Mouse (Mus musculus) hindbrain, embryonic 15.5 days (tissue): ENCODE results near the gene Mau2. TPM values are rescaled to one million over a fixed set of nuclear protein-coding genes. Genes with fewer than 3 reads are reported as not detected.
"Not testable (repeated sequence)": the region's sequence is repeated elsewhere in the genome, so short reads cannot be mapped to it uniquely, and the experiment has no call there.

Experiments used
- ATAC-seq: fragments of 200-750 bp; cut with Nextera tagmentation; 2 replicates; pipeline ENCODE4 v1.8.0; 2017; ENCODE audit warnings: low read depth, moderate number of reproducible peaks, moderate TSS enrichment; ENCODE audit not compliant: low FRiP score
- H3K27ac ChIP-seq: fragments of 300-500 bp; sonication (generic); replicated peaks from 2 replicates; pipeline ENCODE4 v1.5.1; 2015; ENCODE audit warnings: mild to moderate bottlenecking, inconsistent platforms
- H3K27me3 ChIP-seq: fragments of 300-500 bp; sonication (generic); 2 replicates; pipeline ENCODE4 v1.6.1; 2015; ENCODE audit warnings: control low read depth, inconsistent platforms
- H3K36me3 ChIP-seq: fragments of 300-500 bp; sonication (generic); 2 replicates; pipeline ENCODE4 v1.6.1; 2015; ENCODE audit warnings: control low read depth, inconsistent platforms
- H3K4me1 ChIP-seq: fragments of 300-500 bp; sonication (generic); replicated peaks from 2 replicates; pipeline ENCODE4 v1.6.1; 2015; ENCODE audit warnings: control low read depth, inconsistent platforms
- H3K4me2 ChIP-seq: fragments of 300-500 bp; sonication (generic); 2 replicates; pipeline ENCODE4 v1.6.1; 2015; ENCODE audit warnings: moderate library complexity, mild to moderate bottlenecking, inconsistent platforms
- H3K4me3 ChIP-seq: fragments of 300-500 bp; sonication (generic); 2 replicates; pipeline ENCODE4 v1.5.1; 2015; ENCODE audit warnings: mild to moderate bottlenecking, inconsistent platforms
- H3K9ac ChIP-seq: fragments of 300-500 bp; sonication (generic); 2 replicates; pipeline ENCODE4 v1.6.1; 2015; ENCODE audit warnings: inconsistent platforms
- H3K9me3 ChIP-seq: fragments of 300-500 bp; sonication (generic); 2 replicates; pipeline ENCODE4 v1.6.1; 2016; ENCODE audit warnings: control low read depth, inconsistent platforms
- WGBS: fragments of 180-500 bp; shearing (Covaris S2); methylation state at CpG from one replicate; pipeline ENCODE4 v1.1.7; 2015; 5-methylcytosine and 5-hydroxymethylcytosine counted together
- polyA plus RNA-seq: library from polyadenylated mRNA; unstranded; fragments of >200 nt; fragmentation: Nextera tagmentation; extraction: Ambion mirVana; gene quantifications from 2 replicates; pipeline ENCODE4 v1.2.1, GENCODE M21; 2015

The Mau2 gene
- polyA plus RNA-seq, 1 experiment from 2014 or later = 72.2 TPM

- Histone ChIP-seq H3K27me3 (no peaks in the 10 kb centered on the region), H3K36me3 (peaks cover 35% of the 10 kb centered on the region), H3K4me2 (0 out of 2 replicates have a peak within 1 kb of the TSS, but pooled peaks have one; percentile 15), H3K9ac (no peak within 1 kb of the TSS), H3K27ac (no peak within 1 kb of the TSS), H3K4me1 (0 out of 2 replicates have a peak, but pooled peaks cover 4% of the 10 kb centered on the region), H3K4me3 (no peak within 1 kb of the TSS), H3K9me3 (no peaks in the 10 kb centered on the region)
- WGBS = 15% methylated on average over 18 of the region's 27 CpGs
- peak; percentile 35; the same call in 1 of the 2 replicates for ATAC-seq
Observed at GRCm38 (mm10) chr8:70072441-70073069, 30.0 kb upstream of the Mau2 start, which contains the start of gene Tm6sf2. Gene Tm6sf2, plus strand, starts transcription at chr8:70072924.

- Histone ChIP-seq H3K9me3 (no peaks in the 10 kb centered on the region), H3K36me3 (peaks cover 39% of the 10 kb centered on the region), H3K4me1 (0 out of 2 replicates have a peak, but pooled peaks cover 4% of the 10 kb centered on the region), H3K4me3 (no peak overlapping the region), H3K9ac (no peak overlapping the region), H3K27ac (no peak overlapping the region), H3K27me3 (no peaks in the 10 kb centered on the region), H3K4me2 (no peak overlapping the region)
- no peak for ATAC-seq
- 86% methylated on average over 2 of the region's 2 CpGs for WGBS
Observed at GRCm38 (mm10) chr8:70071836-70072440, 29.4 kb upstream of the Mau2 start.

GRCm38 (mm10) chr8:70057721-70058120, 15.2 kb upstream of the Mau2 start:
- Histone ChIP-seq H3K27me3 (no peaks in the 10 kb centered on the region), H3K9ac (no peak overlapping the region), H3K9me3 (no peaks in the 10 kb centered on the region), H3K4me2 (no peak overlapping the region), H3K4me1 (no peaks in the 10 kb centered on the region), H3K27ac (no peak overlapping the region), H3K36me3 (peaks cover 85% of the 10 kb centered on the region), H3K4me3 (no peak overlapping the region)
- ATAC-seq = no peak
- 75% methylated on average over 1 of the region's 1 CpGs for WGBS

- H3K36me3 ChIP-seq = peaks cover 54% of the 10 kb centered on the region
- WGBS = 90% methylated on average over 5 of the region's 5 CpGs
Observed at GRCm38 (mm10) chr8:70050434-70050833, 7.9 kb upstream of the Mau2 start.

GRCm38 (mm10) chr8:70049662-70050061, 7.1 kb upstream of the Mau2 start:
- no peaks in the 10 kb centered on the region for H3K27me3 ChIP-seq
- H3K27ac ChIP-seq = no peak overlapping the region
- no peaks in the 10 kb centered on the region for H3K9me3 ChIP-seq
- H3K36me3 ChIP-seq = peaks cover 47% of the 10 kb centered on the region
- no peak overlapping the region for H3K4me3 ChIP-seq
- H3K4me1 ChIP-seq = peaks cover 5% of the 10 kb centered on the region
- ATAC-seq = no peak
- H3K9ac ChIP-seq = no peak overlapping the region
- H3K4me2 ChIP-seq = no peak overlapping the region

More at GRCm38 (mm10) chr8:70050434-70050833, 7.9 kb upstream of the Mau2 start:
- ATAC-seq, H3K9ac ChIP-seq, H3K27ac ChIP-seq, H3K9me3 ChIP-seq, H3K27me3 ChIP-seq, H3K4me2 ChIP-seq, H3K4me1 ChIP-seq, H3K4me3 ChIP-seq: not testable (repeated sequence)

GRCm38 (mm10) chr8:70043996-70044395, 1.5 kb upstream of the Mau2 start:
- no peaks in the 10 kb centered on the region for H3K27me3 ChIP-seq
- no peaks in the 10 kb centered on the region for H3K9me3 ChIP-seq
- peaks cover 42% of the 10 kb centered on the region for H3K4me1 ChIP-seq
- H3K4me2 ChIP-seq = peak overlapping the region; percentile 86
- ATAC-seq = no peak
- 90% methylated on average over 5 of the region's 5 CpGs for WGBS
- peak overlapping the region; percentile 95 for H3K4me3 ChIP-seq
- H3K36me3 ChIP-seq = peaks cover 4% of the 10 kb centered on the region; the same call in 1 of the 2 replicates
- H3K9ac ChIP-seq = peak overlapping the region; percentile 84; the same call in 1 of the 2 replicates
- H3K27ac ChIP-seq = no peak overlapping the region

GRCm38 (mm10) chr8:70041885-70042546, 518 bp downstream of the Mau2 start:
- Histone ChIP-seq H3K27ac (peak overlapping the region; percentile 92), H3K4me2 (peak overlapping the region; percentile 86), H3K4me3 (peak overlapping the region; percentile 95), H3K9ac (peak overlapping the region; percentile 84), H3K36me3 (no peaks in the 10 kb centered on the region), H3K27me3 (no peaks in the 10 kb centered on the region), H3K9me3 (no peaks in the 10 kb centered on the region), H3K4me1 (peaks cover 42% of the 10 kb centered on the region)
- 2% methylated on average over 47 of the region's 47 CpGs for WGBS
- ATAC-seq = peak; percentile 49

GRCm38 (mm10) chr8:70037994-70038393, 4.5 kb downstream of the Mau2 start:
- no peak for ATAC-seq

GRCm38 (mm10) chr8:70030255-70030654, 12.3 kb downstream of the Mau2 start:
- no peaks in the 10 kb centered on the region for H3K9me3 ChIP-seq
- no peak for ATAC-seq
- peaks cover 65% of the 10 kb centered on the region for H3K36me3 ChIP-seq
- H3K4me3 ChIP-seq = no peak overlapping the region
- H3K4me2 ChIP-seq = no peak overlapping the region
- H3K27me3 ChIP-seq = no peaks in the 10 kb centered on the region
- no peak overlapping the region for H3K9ac ChIP-seq
- no peak overlapping the region for H3K27ac ChIP-seq
- 97% methylated on average over 1 of the region's 1 CpGs for WGBS
- H3K4me1 ChIP-seq = no peaks in the 10 kb centered on the region

More at GRCm38 (mm10) chr8:70037994-70038393, 4.5 kb downstream of the Mau2 start:
- no peak overlapping the region for H3K4me3 ChIP-seq
- H3K27ac ChIP-seq = no peak overlapping the region
- 97% methylated on average over 1 of the region's 1 CpGs for WGBS
- H3K4me2 ChIP-seq = no peak overlapping the region
- peaks cover 21% of the 10 kb centered on the region for H3K4me1 ChIP-seq
- no peaks in the 10 kb centered on the region for H3K9me3 ChIP-seq
- no peak overlapping the region for H3K9ac ChIP-seq
- H3K36me3 ChIP-seq = peaks cover 3% of the 10 kb centered on the region; the same call in 1 of the 2 replicates
- H3K27me3 ChIP-seq = no peaks in the 10 kb centered on the region

- Histone ChIP-seq H3K4me3 (no peak overlapping the region), H3K9ac (no peak overlapping the region), H3K9me3 (no peaks in the 10 kb centered on the region), H3K27me3 (no peaks in the 10 kb centered on the region), H3K4me2 (no peak overlapping the region), H3K36me3 (peaks cover 97% of the 10 kb centered on the region), H3K4me1 (no peaks in the 10 kb centered on the region), H3K27ac (no peak overlapping the region)
- WGBS = 99% methylated on average over 2 of the region's 2 CpGs
- ATAC-seq = no peak
Observed at GRCm38 (mm10) chr8:70026151-70026550, 16.4 kb downstream of the Mau2 start.

GRCm38 (mm10) chr8:70023596-70023995, 18.9 kb downstream of the Mau2 start:
- Histone ChIP-seq H3K36me3 (peaks cover 97% of the 10 kb centered on the region), H3K9ac (no peak overlapping the region), H3K27ac (no peak overlapping the region), H3K9me3 (no peaks in the 10 kb centered on the region), H3K4me2 (no peak overlapping the region), H3K4me3 (no peak overlapping the region), H3K4me1 (no peaks in the 10 kb centered on the region), H3K27me3 (no peaks in the 10 kb centered on the region)
- 73% methylated on average over 8 of the region's 8 CpGs for WGBS
- ATAC-seq = no peak

GRCm38 (mm10) chr8:70015017-70015416, 27.5 kb downstream of the Mau2 start:
- Histone ChIP-seq H3K4me1 (no peaks in the 10 kb centered on the region), H3K9me3 (no peaks in the 10 kb centered on the region), H3K36me3 (peaks cover 41% of the 10 kb centered on the region), H3K27ac (no peak overlapping the region), H3K4me3 (no peak overlapping the region), H3K27me3 (no peaks in the 10 kb centered on the region), H3K4me2 (no peak overlapping the region), H3K9ac (no peak overlapping the region)
- 88% methylated on average over 1 of the region's 1 CpGs for WGBS
- no peak for ATAC-seq
